Mouse (Mus musculus) CD4-positive, CD25-positive, alpha-beta regulatory T cell, adult 2 months (primary cell): ENCODE data around the gene Syap1.

ENCODE experiments used
- DNase-seq: peaks from one replicate; pipeline ENCODE4 v3.0.0-alpha.2; 2012; ENCODE audit warnings: low read depth, low spot score

Syap1 gene

DNA sequence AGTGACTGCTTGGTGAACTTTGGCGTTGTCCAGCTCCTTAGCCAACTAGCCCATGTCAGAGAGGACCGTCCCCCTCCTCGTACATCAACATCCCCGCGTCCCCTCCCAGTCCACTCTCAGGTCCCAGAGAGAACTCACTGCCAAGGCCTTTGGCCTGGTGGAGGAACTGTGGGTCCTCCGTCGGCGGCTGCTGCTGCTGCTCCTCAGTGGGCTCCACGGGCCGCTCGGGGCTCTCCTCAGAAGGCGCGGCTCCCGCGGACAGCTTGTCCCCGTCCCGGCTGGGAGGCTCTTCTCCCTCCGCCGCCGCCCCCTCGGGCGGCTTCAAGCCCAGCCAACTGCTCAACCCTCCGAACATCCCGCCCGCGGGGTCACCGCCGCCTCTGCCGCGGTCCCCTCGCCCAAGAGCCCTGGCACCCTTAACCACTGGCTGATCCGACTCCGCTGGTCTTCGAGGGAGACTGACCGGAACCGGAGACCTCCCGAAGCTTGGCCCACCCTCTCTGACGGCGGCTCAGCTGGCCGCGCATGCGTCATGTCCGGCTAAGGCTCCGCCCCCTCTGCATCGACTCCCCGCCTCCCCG, at the start of gene Syap1:
Gene Syap1, minus strand, starts transcription at position 517 of the 581 bp plus-strand sequence.
- DNase-seq, result peak; percentile 91

DNA sequence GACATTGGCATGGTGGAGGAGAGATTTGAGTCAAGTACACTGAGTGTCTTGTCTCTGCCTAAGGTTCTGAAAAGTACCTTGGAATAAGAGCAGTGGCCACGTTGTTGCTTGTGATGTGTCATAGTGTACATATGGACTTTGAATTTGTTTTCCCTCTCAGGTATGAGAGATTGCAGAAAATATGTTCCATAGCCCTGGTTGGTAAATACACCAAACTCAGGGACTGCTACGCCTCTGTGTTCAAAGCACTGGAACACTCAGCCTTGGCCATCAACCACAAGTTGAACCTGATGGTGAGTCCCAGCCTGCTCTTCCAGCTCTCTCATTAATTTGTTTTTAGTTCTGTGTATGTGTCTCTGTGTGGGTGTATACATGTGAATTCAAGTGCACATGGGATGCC, 43.2 kb upstream of the Syap1 start:
- no peak for DNase-seq

DNA sequence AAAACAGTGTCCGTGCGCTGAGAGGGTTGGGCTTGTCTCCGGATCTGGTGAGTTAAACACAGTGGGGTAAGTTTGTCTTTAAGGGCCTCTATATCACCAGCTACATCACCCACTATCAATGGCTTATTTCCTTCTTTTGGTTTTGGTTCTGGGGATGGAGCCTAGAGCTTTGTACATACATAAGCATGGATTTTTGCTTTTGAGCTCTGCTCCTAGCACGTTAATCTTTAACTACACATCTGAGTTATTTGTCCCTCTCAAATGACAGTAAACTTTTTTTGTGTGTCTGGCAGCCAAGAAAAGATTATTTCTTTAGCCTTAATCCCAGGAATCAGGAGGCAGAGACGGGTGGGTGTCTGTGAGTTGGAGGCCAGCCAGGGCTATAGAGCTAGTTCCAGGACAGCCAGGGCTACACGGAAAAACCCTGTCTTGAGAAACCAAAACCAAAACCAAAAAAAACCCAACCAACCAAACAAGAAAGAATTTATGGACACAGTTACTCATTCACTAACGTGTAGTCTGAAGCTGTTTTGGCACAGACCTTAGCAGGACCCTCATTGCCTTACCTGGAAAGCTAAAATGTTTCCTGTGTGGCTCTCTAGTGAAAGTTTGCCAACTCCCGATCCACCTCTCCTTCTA, 33.4 kb upstream of the Syap1 start:
- no peak for DNase-seq

DNA sequence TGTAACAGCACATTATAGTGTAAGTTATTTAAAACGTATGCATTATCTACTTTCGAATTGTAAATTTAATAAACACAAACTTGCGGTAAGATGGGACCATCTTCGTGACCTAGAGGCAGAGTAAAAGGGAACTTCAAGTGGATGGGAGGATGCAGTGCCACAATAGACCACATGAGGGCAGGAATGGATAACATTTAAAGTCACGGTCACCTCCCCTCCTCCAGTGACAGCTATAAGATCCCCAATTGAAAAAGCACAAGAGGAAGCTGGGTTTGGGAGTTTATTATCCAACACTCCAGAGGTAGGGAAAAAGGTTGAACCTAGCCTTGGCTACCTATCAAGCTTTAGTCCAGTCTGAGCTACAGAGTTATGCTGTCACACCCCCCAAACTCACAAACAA, 27.4 kb upstream of the Syap1 start:
- DNase-seq, result peak; percentile 72

DNA sequence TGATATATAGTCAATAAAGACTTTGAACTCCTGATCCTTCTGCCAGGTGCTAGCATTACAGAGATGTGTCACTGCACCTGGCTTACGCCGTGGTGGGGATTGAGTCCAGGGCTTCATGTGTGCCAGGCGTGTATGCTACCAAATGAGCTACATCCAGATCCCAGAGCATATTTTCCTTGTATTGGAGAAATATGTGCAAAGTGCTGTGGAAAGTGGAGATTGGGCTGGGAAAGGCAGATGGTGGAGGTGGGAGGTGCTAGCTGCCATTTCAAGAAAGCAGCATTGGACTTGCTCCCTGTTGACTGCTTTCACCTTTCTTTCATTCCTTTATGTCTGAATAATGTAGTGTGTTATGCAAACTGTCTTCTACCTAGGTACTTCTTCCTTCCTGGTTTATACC, 25.4 kb upstream of the Syap1 start:
- no peak for DNase-seq

DNA sequence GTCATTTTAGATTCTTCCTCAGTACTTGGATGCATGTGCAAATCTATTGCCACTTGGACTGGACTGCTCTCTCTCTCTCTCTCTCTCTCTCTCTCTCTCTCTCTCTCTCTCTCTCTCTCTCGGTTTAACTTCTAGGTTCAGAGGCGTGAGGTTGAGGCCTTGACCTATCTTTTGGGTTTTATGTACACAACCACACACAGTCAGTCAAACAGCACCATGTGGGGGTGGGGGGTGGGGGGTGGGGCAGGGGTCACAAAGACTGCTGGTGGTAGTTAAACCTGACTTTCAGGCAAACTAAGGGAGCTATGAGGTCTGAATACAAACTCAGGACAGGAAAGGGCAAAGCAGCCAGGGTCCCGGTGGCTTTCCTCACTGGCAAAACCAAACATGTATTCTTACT, 19.3 kb upstream of the Syap1 start:
- DNase-seq, result no peak

DNA sequence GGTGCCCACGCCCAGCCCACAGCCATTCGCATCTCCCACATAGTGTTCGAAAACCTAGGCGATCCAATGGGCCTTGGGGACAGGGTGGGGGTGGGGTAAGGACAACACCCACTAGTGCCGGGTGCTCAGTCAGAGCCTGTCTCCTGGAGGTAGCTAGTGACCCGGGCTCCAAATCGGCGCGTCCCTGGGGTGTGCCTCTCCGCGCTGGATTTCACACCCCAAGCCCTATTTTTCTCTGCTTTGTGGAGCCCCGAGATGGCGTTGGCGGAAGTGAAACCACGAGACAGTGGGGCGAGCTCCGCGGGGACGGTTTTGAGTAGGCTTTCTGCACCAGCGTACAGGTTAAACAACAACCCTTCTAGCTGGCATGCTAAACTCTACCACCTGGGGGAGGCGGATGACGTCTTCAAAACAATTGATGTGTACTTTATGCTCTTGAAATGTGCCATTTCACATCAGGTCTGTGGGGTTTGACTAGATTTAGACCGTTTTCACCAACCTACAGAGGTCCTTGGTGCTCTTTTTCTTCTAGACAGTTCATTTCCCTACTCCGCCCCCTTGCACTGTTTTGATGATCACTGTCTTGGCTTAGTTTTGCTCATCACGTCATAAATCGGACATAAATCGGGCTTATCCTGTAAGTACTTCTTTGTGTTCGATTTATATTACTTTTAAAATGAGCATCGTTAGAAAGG, 13.9 kb upstream of the Syap1 start:
- DNase-seq, result peak; percentile 87

DNA sequence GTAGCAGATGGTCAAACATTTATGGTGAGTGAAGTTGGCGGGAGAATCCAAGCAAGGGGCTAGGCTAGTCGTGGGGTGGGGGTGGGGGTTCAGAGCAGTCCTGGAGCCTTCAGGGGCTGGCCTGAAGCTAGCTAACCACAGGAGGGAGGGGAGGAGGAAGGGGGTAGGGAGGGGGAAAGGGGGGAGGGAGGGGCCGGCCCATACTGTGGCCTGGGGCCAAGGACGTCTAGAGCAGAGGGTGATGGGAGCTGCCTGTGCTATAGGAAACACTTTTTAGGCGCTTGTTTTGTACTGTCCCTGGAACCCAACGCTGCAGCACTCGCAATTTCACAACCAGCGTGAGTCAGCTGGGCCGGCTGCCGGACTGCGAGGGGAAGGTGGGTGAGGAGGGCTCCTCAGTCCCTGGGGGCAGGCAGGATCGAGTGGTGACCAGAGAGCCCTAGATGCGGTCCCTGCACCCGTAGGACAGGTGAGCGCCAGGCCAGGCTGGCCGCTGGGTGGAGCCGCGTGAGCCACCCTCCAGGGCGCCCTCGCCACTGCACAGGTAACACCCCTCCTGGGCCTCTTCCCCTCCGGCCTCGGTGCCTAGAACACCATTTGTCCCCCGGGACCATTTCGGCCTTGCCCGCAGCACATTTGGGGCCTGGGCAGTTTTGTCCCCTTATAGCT, 13.3 kb upstream of the Syap1 start:
- DNase-seq, result peak; percentile 55

DNA sequence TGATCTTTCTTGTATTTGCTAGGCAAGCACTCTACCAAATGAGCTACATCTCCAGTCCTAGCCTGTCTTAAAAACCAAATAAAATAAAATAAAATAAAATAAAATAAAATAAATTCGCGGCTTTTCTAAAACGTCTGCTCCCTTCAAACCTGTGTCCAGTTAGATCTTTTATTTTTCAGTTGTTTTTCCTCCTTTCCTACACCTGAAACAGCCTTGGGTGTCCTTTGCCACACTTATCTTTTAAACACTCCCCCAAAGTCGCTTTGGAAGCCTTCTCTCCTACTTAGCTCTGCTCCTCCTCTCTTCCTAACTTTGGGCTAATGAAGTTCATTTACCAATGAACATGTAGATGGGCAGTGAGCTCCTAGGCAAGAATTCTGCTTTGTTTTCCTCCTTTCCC, 12.7 kb upstream of the Syap1 start, which contains the start of gene Ctps2:
Gene Ctps2, plus strand, starts transcription at position 301 of the 400 bp plus-strand sequence.
- DNase-seq, result no peak

DNA sequence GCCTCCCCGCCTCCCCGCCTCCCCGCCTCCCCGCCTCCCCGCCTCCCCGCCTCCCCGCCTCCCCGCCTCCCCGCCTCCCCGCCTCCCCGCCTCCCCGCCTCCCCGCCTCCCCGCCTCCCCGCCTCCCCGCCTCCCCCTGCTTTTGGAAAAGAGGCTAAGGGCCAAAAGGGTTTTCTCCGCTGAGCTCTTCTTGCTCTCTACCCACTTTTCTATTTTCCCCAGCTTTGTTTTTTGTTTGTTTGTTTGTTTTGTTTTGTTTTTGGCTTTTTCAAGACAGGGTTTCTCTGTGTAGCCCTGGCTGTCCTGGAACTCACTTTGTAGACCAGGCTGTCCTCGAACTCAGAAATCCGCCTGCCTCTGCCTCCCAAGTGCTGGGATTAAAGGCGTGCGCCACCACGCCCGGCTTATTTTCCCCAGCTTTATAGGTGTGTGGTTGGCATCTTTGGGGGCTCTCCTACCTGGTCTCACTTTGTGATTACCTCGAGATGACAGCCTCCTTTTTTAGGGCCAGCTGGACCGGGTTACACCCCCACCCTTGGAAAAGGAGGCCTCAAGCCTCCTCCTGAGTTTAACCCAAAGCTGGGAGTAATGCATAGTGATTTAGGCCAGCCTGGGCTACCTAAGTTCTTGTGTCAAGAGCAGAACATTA, 452 bp upstream of the Syap1 start:
- DNase-seq, result peak; percentile 39

DNA sequence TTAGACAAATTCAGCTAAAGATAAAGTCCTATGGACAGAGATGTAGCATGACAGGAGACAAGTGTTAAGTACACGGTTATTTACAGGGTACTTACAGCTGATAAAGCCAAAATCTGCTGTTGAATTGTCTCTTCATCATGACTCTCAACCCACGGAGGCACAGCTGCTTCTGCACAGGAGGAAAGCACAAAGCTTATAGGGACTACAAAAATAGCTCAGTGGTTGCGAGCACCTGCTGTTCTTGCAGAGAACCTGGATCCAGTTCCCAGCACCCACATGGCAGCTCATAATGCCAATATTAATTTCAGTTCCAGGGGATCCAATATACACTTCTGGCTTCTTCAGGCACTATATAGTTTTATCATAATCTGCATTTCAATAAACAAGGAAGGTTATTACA, 10.0 kb downstream of the Syap1 start:
- no peak for DNase-seq

DNA sequence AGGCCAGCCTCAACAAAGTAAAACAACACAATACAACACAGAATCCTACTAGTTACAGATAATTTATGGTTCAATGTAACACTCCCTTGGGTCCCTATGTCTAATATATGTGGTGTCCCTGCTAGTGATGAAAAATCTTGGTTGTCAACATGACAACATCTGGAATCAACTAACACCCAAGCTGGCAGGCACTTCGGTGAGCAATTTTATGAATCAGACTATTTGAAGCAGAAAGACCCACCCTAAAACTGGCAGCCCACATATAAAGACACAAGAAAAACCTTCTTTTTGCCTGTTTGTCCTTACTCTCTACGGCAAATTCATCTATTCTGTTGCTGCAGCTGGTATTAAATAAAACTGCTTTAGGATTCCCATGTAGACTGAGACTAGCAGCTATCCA, 14.5 kb downstream of the Syap1 start:
- DNase-seq, result no peak

DNA sequence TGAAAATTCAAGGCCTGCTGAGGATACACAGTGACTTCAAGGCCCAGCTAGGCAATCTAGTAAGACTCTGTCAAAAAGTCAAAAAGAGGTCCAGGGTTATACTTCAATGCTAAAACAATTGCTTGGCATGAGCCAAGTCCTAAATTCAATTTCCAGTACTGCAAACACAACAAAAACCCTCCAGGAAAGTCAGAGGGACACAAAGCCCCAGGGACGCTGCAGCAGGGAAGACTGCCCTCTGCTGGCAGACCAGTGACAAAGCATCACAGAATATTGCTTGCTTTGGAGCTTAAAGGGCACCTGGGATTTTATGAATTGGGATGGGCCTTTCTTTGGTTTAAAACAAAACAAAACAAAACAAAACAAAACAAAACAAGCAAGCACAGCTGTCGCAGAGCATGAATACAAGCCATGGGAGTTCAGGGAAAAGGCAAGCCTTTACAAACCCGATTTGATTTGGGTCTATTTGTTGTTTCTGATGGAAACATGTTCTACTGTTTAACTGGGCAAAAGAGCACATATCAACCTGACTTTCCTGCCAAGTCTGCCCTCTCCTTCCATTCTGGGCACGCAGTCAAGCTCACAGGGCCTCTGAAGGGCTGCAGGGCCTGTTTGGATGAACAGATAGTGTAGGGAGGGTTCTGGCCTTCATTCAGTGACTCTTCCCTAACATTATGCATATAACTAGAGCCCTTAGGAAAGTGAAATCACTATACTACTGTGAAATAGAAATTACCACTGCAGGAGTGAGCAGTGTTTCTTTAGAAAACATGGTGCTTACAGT, 16.3 kb downstream of the Syap1 start:
- peak; percentile 50 for DNase-seq

DNA sequence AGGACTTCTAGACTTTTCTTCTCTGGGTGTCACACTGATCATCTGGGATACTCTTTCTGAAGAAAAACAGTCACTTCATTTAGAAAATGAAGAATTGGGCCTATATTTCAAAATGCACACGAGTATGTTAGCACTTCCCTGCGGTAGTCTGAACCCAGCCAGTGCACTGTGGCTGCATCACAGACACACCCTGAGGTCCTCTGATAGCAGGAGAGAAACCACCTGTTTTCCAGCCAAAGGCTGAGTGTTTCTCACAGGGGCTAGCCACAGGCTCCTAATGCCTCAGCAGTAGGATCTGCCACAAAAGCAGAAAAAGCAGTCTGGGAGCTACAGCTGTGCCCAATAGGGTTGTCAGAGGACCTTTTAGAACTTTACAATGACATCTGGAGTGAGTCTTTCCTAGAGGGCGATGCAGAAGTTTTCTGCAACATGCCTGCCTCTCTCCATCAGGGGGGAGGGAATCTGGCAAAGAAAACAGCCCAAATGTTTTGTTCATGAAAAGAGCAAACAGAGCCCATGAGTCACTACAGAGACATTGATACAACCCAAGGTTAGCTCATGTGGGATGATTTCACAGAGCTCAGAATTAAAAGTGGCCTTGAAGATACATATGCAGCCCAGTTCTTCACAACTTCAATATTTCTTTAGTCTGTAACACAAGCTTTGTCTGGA, 19.8 kb downstream of the Syap1 start:
- DNase-seq, result no peak

DNA sequence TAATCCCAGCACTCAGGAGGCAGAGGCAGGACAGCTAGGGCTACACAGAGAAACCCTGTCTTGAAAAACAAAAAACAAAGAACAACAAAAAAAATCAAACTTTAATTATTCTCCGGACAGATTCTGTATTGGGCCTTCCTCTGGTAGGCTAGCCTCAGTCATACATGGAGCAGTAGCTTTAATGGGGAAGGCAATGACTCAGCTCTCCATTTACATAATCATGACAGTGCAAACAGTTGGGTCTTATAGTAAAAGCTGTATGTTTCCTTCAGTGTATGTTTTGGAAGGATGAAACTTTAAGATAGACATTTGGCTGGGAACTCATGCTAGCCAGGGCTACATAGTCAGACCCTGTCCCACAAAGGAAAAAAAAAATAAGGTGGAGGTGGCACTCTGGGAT, 39.6 kb downstream of the Syap1 start:
- no peak for DNase-seq

DNA sequence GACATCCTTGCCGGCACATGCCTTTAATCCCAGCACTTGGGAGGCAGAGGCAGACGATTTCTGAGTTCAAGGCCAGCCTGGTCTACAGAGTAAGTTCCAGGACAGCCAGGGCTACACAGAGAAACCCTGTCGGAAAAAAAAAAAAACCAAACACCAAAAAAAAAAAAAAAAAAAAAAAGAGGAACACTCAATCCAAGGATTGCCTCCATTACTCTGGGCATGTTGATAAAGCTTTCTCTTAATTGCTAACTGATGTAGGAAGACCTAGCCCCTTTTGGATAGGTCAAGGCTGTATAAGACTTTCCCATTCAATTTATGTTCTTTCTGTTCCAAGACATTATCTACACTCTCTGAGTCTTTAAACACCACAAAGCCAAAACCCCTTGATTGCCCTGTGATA, 42.7 kb downstream of the Syap1 start:
- no peak for DNase-seq

DNA sequence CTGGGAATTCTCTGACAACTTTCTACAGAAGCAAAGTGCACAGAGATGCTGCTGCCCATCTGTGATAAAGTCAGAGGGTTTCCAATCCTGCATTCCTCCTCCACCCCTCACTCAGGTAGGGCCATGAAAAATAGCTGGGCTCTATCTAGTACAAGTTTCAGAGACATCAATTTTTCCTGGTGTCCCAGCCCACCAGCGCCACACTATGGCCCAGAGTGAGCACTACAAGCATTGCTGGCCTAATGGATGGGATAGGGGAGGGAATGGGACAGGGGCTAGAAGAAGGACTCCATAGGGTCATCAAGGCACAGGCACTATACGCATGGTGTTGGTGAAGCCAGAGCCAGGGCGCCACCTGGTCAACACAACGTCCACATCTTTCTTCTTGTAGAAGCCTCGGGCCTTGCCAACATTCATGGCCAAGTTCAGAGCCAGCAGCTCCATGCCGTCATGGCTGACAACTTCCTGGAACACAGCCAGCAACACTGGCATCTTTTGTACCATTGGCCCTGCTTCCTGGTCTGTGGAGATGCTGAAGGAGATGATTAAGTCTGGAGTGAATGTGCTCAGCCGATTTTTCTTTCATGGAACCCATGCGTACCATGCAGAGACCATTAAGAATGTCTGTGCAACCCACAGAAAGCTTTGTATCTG, 43.7 kb downstream of the Syap1 start:
- no peak for DNase-seq

DNA sequence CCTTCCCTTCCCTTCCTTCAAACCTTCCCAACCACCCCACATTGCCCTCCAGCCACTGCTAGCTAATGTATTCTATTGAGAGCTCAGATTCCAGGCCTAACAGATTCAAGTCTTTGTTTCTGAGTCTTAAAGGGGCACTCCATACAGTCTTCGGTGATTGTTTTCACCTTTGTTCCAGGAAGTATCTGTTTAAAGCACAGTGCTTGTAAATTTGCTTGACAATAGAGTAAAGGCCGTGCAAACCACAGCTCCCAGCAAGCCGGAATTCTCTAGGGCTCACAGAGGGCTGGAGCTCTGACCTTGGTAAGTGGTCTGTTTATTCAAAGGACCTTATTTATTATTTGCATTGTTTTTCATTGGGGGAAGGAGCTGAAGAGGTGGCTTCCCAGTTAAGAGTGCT, 56.1 kb downstream of the Syap1 start:
- no peak for DNase-seq

DNA sequence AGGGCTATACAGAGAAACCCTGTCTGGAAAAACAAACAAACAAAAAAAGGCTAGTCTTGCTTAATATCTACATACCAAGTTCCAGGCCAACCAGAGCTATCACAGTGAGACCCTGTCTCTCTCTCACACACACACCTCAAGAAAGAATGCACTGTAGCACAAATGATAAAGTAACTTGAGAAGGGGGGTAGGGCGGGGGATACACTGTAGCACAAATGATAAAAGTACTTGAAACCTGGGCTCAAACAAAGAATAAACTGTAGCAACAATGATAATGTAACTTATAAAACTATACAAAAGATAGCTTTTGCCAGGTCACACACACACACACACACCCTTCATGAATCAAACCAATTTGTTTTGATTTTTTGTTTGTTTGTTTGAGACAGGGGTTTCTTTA, 56.7 kb downstream of the Syap1 start:
- no peak for DNase-seq

DNA sequence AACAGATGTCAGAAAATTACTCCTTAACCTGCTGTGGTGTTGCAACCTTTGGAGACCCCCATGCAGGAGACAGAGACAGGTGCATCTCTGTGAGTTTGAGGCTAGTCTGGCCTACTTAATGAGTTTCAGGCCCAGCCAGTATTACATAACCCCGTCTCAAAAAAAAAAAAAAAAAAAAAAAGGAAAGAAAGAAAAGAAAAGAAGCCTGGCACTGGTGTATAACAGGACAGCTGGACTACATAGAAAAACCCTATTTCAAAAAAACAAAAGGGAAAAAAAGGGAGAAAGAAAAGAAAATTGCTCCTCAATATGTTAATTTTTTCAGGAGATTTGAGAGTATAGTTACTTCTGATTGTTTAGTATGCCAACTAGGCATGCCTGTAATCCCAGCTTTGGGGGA, 57.2 kb downstream of the Syap1 start:
- DNase-seq, result no peak
